Mouse (Mus musculus) erythroblast, embryonic 14.5 days (primary cell): ENCODE results near the gene Cdk18.

Experiments
- GATA1 ChIP-seq: IDR thresholded peaks from 2 replicates; pipeline ENCODE4 v1.6.1; 2012; ENCODE audit warnings: low read length, inconsistent platforms, mixed read lengths
- TAL1 ChIP-seq: IDR thresholded peaks from 3 replicates; pipeline ENCODE4 v1.6.1; 2012; ENCODE audit warnings: low read length, inconsistent platforms, mixed read lengths

DNA sequence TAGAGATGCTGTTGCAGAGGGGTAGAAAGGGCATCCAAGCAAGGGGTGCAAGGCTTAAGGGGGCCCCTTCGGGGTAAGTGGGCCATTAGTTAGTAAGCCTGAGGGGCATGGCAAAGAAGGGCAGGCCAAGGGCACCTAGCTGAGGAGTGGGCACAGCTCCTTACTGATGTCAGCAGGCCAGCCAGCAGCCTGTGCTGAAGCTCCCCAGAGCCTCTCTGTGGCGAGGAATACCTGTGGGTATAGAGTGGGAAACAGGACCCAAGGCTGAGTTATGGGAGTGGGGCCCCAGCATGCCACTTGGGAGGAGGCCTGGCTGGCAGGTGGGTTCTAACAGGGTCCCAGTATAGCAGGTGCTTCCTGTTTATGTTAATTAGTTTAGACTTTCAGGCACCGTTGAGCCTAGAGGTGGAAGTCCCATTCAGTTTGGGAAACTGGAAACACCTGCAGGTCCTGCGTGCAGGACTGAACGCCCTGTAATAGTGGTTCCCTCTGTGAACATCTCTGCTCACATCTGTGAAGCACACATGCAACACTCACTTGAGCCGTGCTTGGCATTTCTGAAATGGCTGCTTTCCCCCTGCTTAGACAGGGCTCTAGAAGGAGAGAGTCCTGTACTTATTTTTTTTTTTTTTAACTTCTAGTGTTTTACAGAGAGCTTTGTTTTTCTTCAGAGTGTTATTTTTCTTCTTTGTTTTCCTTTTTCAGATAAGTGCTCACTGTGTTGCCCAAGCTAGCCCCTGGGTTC lies 37.4 kb downstream of the Cdk18 start:
- no peak for TF ChIP-seq TAL1
- no peak for TF ChIP-seq GATA1
